Mouse (Mus musculus) CH12.LX (cell line): ENCODE results near the gene Vmn1r17.
"Not testable (repeated sequence)": the region's sequence is repeated elsewhere in the genome, so short reads cannot be mapped to it uniquely, and the experiment has no call there.

ENCODE experiments used
- CHD1 ChIP-seq: IDR thresholded peaks from 2 replicates; pipeline ENCODE4 v1.6.1; 2012; ENCODE audit warnings: low read depth, low read length, improper control_type of control experiment, inconsistent platforms
- CTCF ChIP-seq, 2 experiments: IDR thresholded peaks in 1 of 2; conservative IDR thresholded peaks in 1 of 2; 2 replicates each; pipeline ENCODE4 v1.5.1; 2011 to 2012; ENCODE audit warnings: low read depth in 2 of 2, low read length in 2 of 2, improper control_type of control experiment in 1 of 2, inconsistent platforms in 1 of 2, mild to moderate bottlenecking in 1 of 2, moderate library complexity in 1 of 2
- EP300 ChIP-seq: IDR thresholded peaks from 2 replicates; pipeline ENCODE4 v1.6.1; 2011; ENCODE audit warnings: low read length, improper control_type of control experiment
- ETS1 ChIP-seq: conservative IDR thresholded peaks from 2 replicates; pipeline ENCODE4 v1.6.1; 2012; ENCODE audit warnings: low read depth, mild to moderate bottlenecking, inconsistent platforms, low read length, improper control_type of control experiment, moderate library complexity
- GABPA ChIP-seq: IDR thresholded peaks from 2 replicates; pipeline ENCODE4 v1.6.1; 2012; ENCODE audit warnings: low read depth, low read length, improper control_type of control experiment, inconsistent platforms; ENCODE audit not compliant: insufficient replicate concordance
- IRF4 ChIP-seq: IDR thresholded peaks from 2 replicates; pipeline ENCODE4 v1.6.1; 2014; ENCODE audit warnings: low read depth, mild to moderate bottlenecking, inconsistent platforms, low read length, improper control_type of control experiment
- MAFK ChIP-seq: IDR thresholded peaks from 2 replicates; pipeline ENCODE4 v1.6.1; 2011; ENCODE audit warnings: low read length, improper control_type of control experiment; ENCODE audit not compliant: insufficient replicate concordance
- NELFE ChIP-seq: IDR thresholded peaks from 2 replicates; pipeline ENCODE4 v1.6.1; 2011; ENCODE audit warnings: low read depth, low read length, improper control_type of control experiment
- POLR2A ChIP-seq: IDR thresholded peaks from 2 replicates; pipeline ENCODE4 v1.6.1; 2011; ENCODE audit warnings: low read depth, mild to moderate bottlenecking, improper control_type of control experiment, low read length
- TBP ChIP-seq: conservative IDR thresholded peaks from 2 replicates; pipeline ENCODE4 v1.6.1; 2011; ENCODE audit warnings: low read depth, low read length, improper control_type of control experiment
- ZKSCAN1 ChIP-seq: IDR thresholded peaks from 2 replicates; pipeline ENCODE4 v1.6.1; 2012; ENCODE audit warnings: low read depth, inconsistent platforms, low read length, improper control_type of control experiment, borderline replicate concordance

DNA sequence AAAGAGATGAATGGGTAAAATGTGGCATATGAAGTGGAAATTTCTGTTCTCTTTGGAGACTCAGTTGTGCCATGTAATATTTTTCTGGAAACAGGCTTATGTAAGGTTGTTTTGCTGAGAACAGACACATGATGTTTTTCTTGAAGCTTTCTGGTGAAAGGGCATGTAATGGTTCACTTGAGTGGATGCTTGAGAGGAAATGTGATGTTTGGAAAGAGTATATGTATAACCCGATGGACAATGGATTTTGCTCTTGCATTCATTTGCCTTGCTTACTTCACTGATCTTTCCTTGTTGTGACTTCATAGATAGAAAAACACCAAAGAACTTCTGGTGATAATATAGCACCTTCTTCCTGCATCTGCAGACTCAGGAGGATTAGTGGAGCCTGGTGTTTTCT, 2.3 kb upstream of the Vmn1r17 start:
- TF ChIP-seq ETS1; GABPA; MAFK; CTCF (conservative IDR thresholded peaks at IDR 0.05 in 1 of 2, IDR thresholded peaks at IDR 0.05 in 1 of 2; ENCODE audit: low read depth in 2 of 2, low read length in 2 of 2); POLR2A; CHD1; IRF4; NELFE; EP300; TBP; ZKSCAN1: not testable (repeated sequence)
